Mouse (Mus musculus) liver, adult 2 months (tissue): ENCODE results near the gene Cd36.

Experiments
- CTCF ChIP-seq: fragments of 200-500 bp; IDR thresholded peaks from 2 replicates; pipeline ENCODE4 v1.5.1; 2011; ENCODE audit warnings: low read depth, low read length, control low read depth
- POLR2A ChIP-seq: fragments of 200-500 bp; IDR thresholded peaks from 2 replicates; pipeline ENCODE4 v1.6.1; 2011; ENCODE audit warnings: low read length, control low read depth; ENCODE audit not compliant: insufficient read depth; ENCODE audit errors: extremely low read depth

DNA sequence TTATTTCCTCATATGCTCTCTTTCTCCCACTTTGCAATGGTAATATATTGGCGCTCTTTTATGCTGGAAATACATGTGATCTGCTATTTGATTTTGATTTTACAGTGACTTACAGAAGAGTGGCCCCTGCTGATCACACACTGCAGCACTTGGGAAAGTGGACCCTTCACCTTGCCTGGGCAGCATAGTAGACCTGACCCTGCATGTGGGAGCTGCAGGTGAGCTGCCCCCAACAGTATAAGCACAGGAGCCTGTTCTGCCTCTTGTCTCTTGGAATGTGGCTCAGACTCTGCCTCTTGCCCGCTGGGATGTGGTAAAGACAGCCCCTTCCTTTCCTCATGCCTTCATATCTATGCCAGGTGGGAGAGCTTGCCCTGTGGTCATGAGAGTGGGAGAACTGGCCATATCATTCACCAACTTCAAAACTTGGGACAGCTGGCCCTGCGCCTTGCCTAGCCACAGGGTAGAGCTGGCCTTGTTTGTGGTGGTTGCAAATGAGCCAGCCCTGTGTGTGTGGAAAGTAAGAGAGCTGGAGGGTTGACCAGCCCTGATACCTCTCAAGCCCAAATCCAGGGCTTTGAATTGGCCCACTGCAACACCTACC, 81.7 kb downstream of the Cd36 start:
- TF ChIP-seq POLR2A (no peak), CTCF (no peak)
